Mouse (Mus musculus): Measurements from ENCODE around the gene Mecr.
"Not testable (repeated sequence)": the region's sequence is repeated elsewhere in the genome, so short reads cannot be mapped to it uniquely, and the experiment has no call there.

The Mecr gene

GRCm38 (mm10) chr4:131843290-131843743 lies at the start of gene Mecr:
Gene Mecr (plus strand): TSS chr4:131843470.
- DNase-seq (ENCODE audit: low spot score), result peak; percentile 87

- DNase-seq (ENCODE audit: low spot score), result no peak
These were observed 46.8 kb upstream of the Mecr start for GRCm38 (mm10) chr4:131796312-131797080.

- DNase-seq (ENCODE audit: low spot score), result no peak
These were observed 45.8 kb upstream of the Mecr start for GRCm38 (mm10) chr4:131797483-131797882.

GRCm38 (mm10) chr4:131797920-131798319 lies 45.4 kb upstream of the Mecr start:
- DNase-seq (ENCODE audit: low spot score), result no peak

- no peak for DNase-seq (ENCODE audit: low spot score)
These were observed 44.3 kb upstream of the Mecr start for GRCm38 (mm10) chr4:131798968-131799367.

GRCm38 (mm10) chr4:131803846-131804245 lies 39.4 kb upstream of the Mecr start:
- DNase-seq (ENCODE audit: low spot score), result no peak

- not testable (repeated sequence) for DNase-seq (ENCODE audit: low spot score)
These were observed 38.5 kb upstream of the Mecr start for GRCm38 (mm10) chr4:131804732-131805131.

- DNase-seq (ENCODE audit: low spot score), result no peak
These were observed 38.0 kb upstream of the Mecr start for GRCm38 (mm10) chr4:131805255-131805654.

GRCm38 (mm10) chr4:131812458-131812857 lies 30.8 kb upstream of the Mecr start:
- DNase-seq (ENCODE audit: low spot score), result no peak

- DNase-seq (ENCODE audit: low spot score), result no peak
These were observed 29.5 kb upstream of the Mecr start for GRCm38 (mm10) chr4:131813798-131814197.

- DNase-seq (ENCODE audit: low spot score), result no peak
These were observed 28.4 kb upstream of the Mecr start for GRCm38 (mm10) chr4:131814869-131815268.

GRCm38 (mm10) chr4:131815774-131816173 lies 27.5 kb upstream of the Mecr start:
- DNase-seq (ENCODE audit: low spot score), result no peak

GRCm38 (mm10) chr4:131818926-131819325 lies 24.3 kb upstream of the Mecr start:
- DNase-seq (ENCODE audit: low spot score), result no peak

GRCm38 (mm10) chr4:131821161-131821731 lies 22.0 kb upstream of the Mecr start:
- no peak for DNase-seq (ENCODE audit: low spot score)

- no peak for DNase-seq (ENCODE audit: low spot score)
These were observed 20.7 kb upstream of the Mecr start for GRCm38 (mm10) chr4:131822583-131822982.

GRCm38 (mm10) chr4:131824939-131825338 lies 18.3 kb upstream of the Mecr start:
- no peak for DNase-seq (ENCODE audit: low spot score)

- DNase-seq (ENCODE audit: low spot score), result peak; percentile 25
These were observed 17.4 kb upstream of the Mecr start for GRCm38 (mm10) chr4:131825830-131826229.

- DNase-seq (ENCODE audit: low spot score), result no peak
These were observed 16.4 kb upstream of the Mecr start for GRCm38 (mm10) chr4:131826905-131827304.

- DNase-seq (ENCODE audit: low spot score), result no peak
These were observed 14.1 kb upstream of the Mecr start for GRCm38 (mm10) chr4:131829123-131829522.

GRCm38 (mm10) chr4:131831546-131832045 lies 11.7 kb upstream of the Mecr start:
- no peak for DNase-seq (ENCODE audit: low spot score)

GRCm38 (mm10) chr4:131832759-131833407 lies 10.4 kb upstream of the Mecr start:
- DNase-seq (ENCODE audit: low spot score), result no peak

- DNase-seq (ENCODE audit: low spot score), result no peak
These were observed 9.2 kb upstream of the Mecr start for GRCm38 (mm10) chr4:131833971-131834609.
